Mouse (Mus musculus) stomach, embryonic 16.5 days (tissue): Measurements from ENCODE around the gene H2afx. TPM values are rescaled to one million over a fixed set of nuclear protein-coding genes. Genes with fewer than 3 reads are reported as not detected.
A peak's percentile ranks its signal among the peaks of the same experiment; 100 is the strongest.

Experiments used
- ATAC-seq: fragments of 200-750 bp; cut with Nextera tagmentation; 2 replicates; pipeline ENCODE4 v1.8.0; 2017; ENCODE audit warnings: moderate number of reproducible peaks, moderate TSS enrichment; ENCODE audit not compliant: insufficient read depth, low FRiP score
- H3K27ac ChIP-seq: fragments of 300-500 bp; sonication (generic); 2 replicates; pipeline ENCODE4 v1.5.1; 2014; ENCODE audit warnings: low read length
- H3K27me3 ChIP-seq: fragments of 300-500 bp; sonication (generic); 2 replicates; pipeline ENCODE4 v1.6.1; 2014; ENCODE audit warnings: low read length, control low read depth, mixed read lengths; ENCODE audit not compliant: control insufficient read depth, insufficient read depth
- H3K36me3 ChIP-seq: fragments of 300-500 bp; sonication (generic); 2 replicates; pipeline ENCODE4 v1.6.1; 2014; ENCODE audit warnings: low read length; ENCODE audit not compliant: control insufficient read depth, insufficient read depth
- H3K4me1 ChIP-seq: fragments of 300-500 bp; sonication (generic); 2 replicates; pipeline ENCODE4 v1.6.1; 2014; ENCODE audit warnings: low read length, control low read depth, mixed read lengths; ENCODE audit not compliant: control insufficient read depth, insufficient read depth
- H3K4me2 ChIP-seq: fragments of 300-500 bp; sonication (generic); 2 replicates; pipeline ENCODE4 v1.6.1; 2014; ENCODE audit warnings: low read depth, low read length, mixed read lengths
- H3K4me3 ChIP-seq: fragments of 300-500 bp; sonication (generic); replicated peaks from 2 replicates; pipeline ENCODE4 v1.5.1; 2014; ENCODE audit warnings: mild to moderate bottlenecking, low read length
- H3K9ac ChIP-seq: fragments of 300-500 bp; sonication (generic); 2 replicates; pipeline ENCODE4 v1.6.1; 2014; ENCODE audit warnings: low read length
- H3K9me3 ChIP-seq: fragments of 300-500 bp; sonication (generic); replicated peaks from 2 replicates; pipeline ENCODE4 v1.6.1; 2016; ENCODE audit warnings: low read length, control low read depth; ENCODE audit not compliant: control insufficient read depth
- WGBS: fragments of 180-500 bp; shearing (Covaris S2); extraction: QIAGEN DNeasy Blood & Tissue Kit; methylation state at CpG from one replicate; pipeline ENCODE4 v1.1.7; 2014; 5-methylcytosine and 5-hydroxymethylcytosine counted together
- polyA plus RNA-seq: library from polyadenylated mRNA; unstranded; fragments of >200 nt; fragmentation: Nextera tagmentation; extraction: Ambion mirVana; gene quantifications from 2 replicates; pipeline ENCODE4 v1.2.1, GENCODE M21; 2015

H2afx gene
- polyA plus RNA-seq: 203 and 218 TPM in 2 replicates

GRCm38 (mm10) chr9:44334396-44335330, at the start of gene H2afx:
TSS of gene H2afx (plus strand) at chr9:44334694.
- H3K4me2 ChIP-seq: peak within 1 kb of the TSS; percentile 84
- WGBS: under 1% methylated on average over 91 of the region's 91 CpGs
- H3K36me3 ChIP-seq: peaks cover 40% of the 10 kb centered on the region

GRCm38 (mm10) chr9:44286256-44286850, 48.1 kb upstream of the H2afx start:
- WGBS: 20% methylated on average over 6 of the region's 6 CpGs
- H3K27me3 ChIP-seq: 0 out of 2 replicates have a peak, but pooled peaks cover 5% of the 10 kb centered on the region
- H3K27ac ChIP-seq: no peak overlapping the region
- H3K36me3 ChIP-seq: no peaks in the 10 kb centered on the region; the same call in 1 of the 2 replicates
- ATAC-seq: no peak
- peak overlapping the region; percentile 93; the same call in 1 of the 2 replicates for H3K4me2 ChIP-seq
- peaks cover 9% of the 10 kb centered on the region; the same call in 1 of the 2 replicates for H3K9me3 ChIP-seq
- H3K4me3 ChIP-seq: no peak overlapping the region
- H3K4me1 ChIP-seq: peaks cover 23% of the 10 kb centered on the region
- no peak overlapping the region for H3K9ac ChIP-seq

More at GRCm38 (mm10) chr9:44334396-44335330, at the start of gene H2afx:
- Histone ChIP-seq H3K27ac (peak within 1 kb of the TSS; percentile 96), H3K9ac (peak within 1 kb of the TSS; percentile 99), H3K4me1 (peaks cover 16% of the 10 kb centered on the region), H3K4me3 (peak within 1 kb of the TSS; percentile 97), H3K27me3 (no peaks in the 10 kb centered on the region), H3K9me3 (no peaks in the 10 kb centered on the region)
- ATAC-seq: peak; percentile 95

GRCm38 (mm10) chr9:44287003-44287400, 47.5 kb upstream of the H2afx start:
- Histone ChIP-seq H3K4me3 (peak overlapping the region; percentile 67), H3K36me3 (no peaks in the 10 kb centered on the region; the same call in 1 of the 2 replicates), H3K4me1 (peaks cover 23% of the 10 kb centered on the region), H3K9ac (peak overlapping the region; percentile 81), H3K9me3 (peaks cover 9% of the 10 kb centered on the region; the same call in 1 of the 2 replicates), H3K27ac (no peak overlapping the region), H3K27me3 (0 out of 2 replicates have a peak, but pooled peaks cover 5% of the 10 kb centered on the region), H3K4me2 (peak overlapping the region; percentile 93)
- WGBS: 14% methylated on average over 11 of the region's 11 CpGs
- no peak; the same call in 1 of the 2 replicates for ATAC-seq

GRCm38 (mm10) chr9:44287401-44288075, 47.0 kb upstream of the H2afx start:
- WGBS: under 1% methylated on average over 47 of the region's 47 CpGs
- ATAC-seq: peak; percentile 59
- peak overlapping the region; percentile 67 for H3K4me3 ChIP-seq
- 0 out of 2 replicates have a peak, but pooled peaks cover 5% of the 10 kb centered on the region for H3K27me3 ChIP-seq
- H3K9me3 ChIP-seq: peaks cover 9% of the 10 kb centered on the region; the same call in 1 of the 2 replicates
- H3K9ac ChIP-seq: peak overlapping the region; percentile 81
- H3K4me1 ChIP-seq: peaks cover 23% of the 10 kb centered on the region
- no peaks in the 10 kb centered on the region; the same call in 1 of the 2 replicates for H3K36me3 ChIP-seq
- peak overlapping the region; percentile 93 for H3K4me2 ChIP-seq
- H3K27ac ChIP-seq: no peak overlapping the region; the same call in 1 of the 2 replicates

GRCm38 (mm10) chr9:44288076-44288958, 46.2 kb upstream of the H2afx start, which contains the start of gene Abcg4:
TSS of gene Abcg4 (minus strand) at chr9:44288615.
- H3K36me3 ChIP-seq: peaks cover 4% of the 10 kb centered on the region; the same call in 1 of the 2 replicates
- WGBS: 1% methylated on average over 38 of the region's 38 CpGs
- H3K27me3 ChIP-seq: 0 out of 2 replicates have a peak, but pooled peaks cover 5% of the 10 kb centered on the region
- H3K4me1 ChIP-seq: peaks cover 23% of the 10 kb centered on the region
- no peak within 1 kb of the TSS; the same call in 1 of the 2 replicates for H3K27ac ChIP-seq
- peak within 1 kb of the TSS; percentile 81 for H3K9ac ChIP-seq
- H3K4me2 ChIP-seq: peak within 1 kb of the TSS; percentile 93
- H3K9me3 ChIP-seq: peaks cover 9% of the 10 kb centered on the region; the same call in 1 of the 2 replicates
- peak; percentile 44; the same call in 1 of the 2 replicates for ATAC-seq
- peak within 1 kb of the TSS; percentile 67 for H3K4me3 ChIP-seq

- Histone ChIP-seq H3K4me3 (no peak overlapping the region), H3K4me2 (peak overlapping the region; percentile 93; the same call in 1 of the 2 replicates)
- WGBS: 12% methylated on average over 11 of the region's 11 CpGs
Measured at GRCm38 (mm10) chr9:44288959-44289291, 45.6 kb upstream of the H2afx start.

GRCm38 (mm10) chr9:44292490-44292889, 42.0 kb upstream of the H2afx start:
- peaks cover 9% of the 10 kb centered on the region; the same call in 1 of the 2 replicates for H3K9me3 ChIP-seq
- H3K4me2 ChIP-seq: no peak overlapping the region
- H3K27ac ChIP-seq: no peak overlapping the region
- ATAC-seq: no peak
- WGBS: 75% methylated on average over 3 of the region's 3 CpGs
- no peak overlapping the region for H3K4me3 ChIP-seq
- no peak overlapping the region for H3K9ac ChIP-seq
- H3K27me3 ChIP-seq: 0 out of 2 replicates have a peak, but pooled peaks cover 5% of the 10 kb centered on the region
- peaks cover 14% of the 10 kb centered on the region for H3K4me1 ChIP-seq
- peaks cover 14% of the 10 kb centered on the region for H3K36me3 ChIP-seq

More at GRCm38 (mm10) chr9:44288959-44289291, 45.6 kb upstream of the H2afx start:
- ATAC-seq: no peak
- H3K4me1 ChIP-seq: peaks cover 23% of the 10 kb centered on the region
- 0 out of 2 replicates have a peak, but pooled peaks cover 5% of the 10 kb centered on the region for H3K27me3 ChIP-seq
- peaks cover 4% of the 10 kb centered on the region; the same call in 1 of the 2 replicates for H3K36me3 ChIP-seq
- H3K27ac ChIP-seq: no peak overlapping the region
- H3K9me3 ChIP-seq: peaks cover 9% of the 10 kb centered on the region; the same call in 1 of the 2 replicates
- no peak overlapping the region for H3K9ac ChIP-seq
